Mouse (Mus musculus) lung, adult 2 months (tissue): ENCODE data around the gene Akp3.

Source experiments
- CTCF ChIP-seq: fragments of 200-500 bp; IDR thresholded peaks from 2 replicates; pipeline ENCODE4 v1.5.1; 2011; ENCODE audit warnings: mild to moderate bottlenecking, low read length, control low read depth; ENCODE audit not compliant: insufficient read depth
- POLR2A ChIP-seq: fragments of 200-500 bp; IDR thresholded peaks from 2 replicates; pipeline ENCODE4 v1.6.1; 2011; ENCODE audit warnings: low read depth, mild to moderate bottlenecking, control low read depth, low read length, borderline replicate concordance; ENCODE audit errors: extremely low read depth

DNA sequence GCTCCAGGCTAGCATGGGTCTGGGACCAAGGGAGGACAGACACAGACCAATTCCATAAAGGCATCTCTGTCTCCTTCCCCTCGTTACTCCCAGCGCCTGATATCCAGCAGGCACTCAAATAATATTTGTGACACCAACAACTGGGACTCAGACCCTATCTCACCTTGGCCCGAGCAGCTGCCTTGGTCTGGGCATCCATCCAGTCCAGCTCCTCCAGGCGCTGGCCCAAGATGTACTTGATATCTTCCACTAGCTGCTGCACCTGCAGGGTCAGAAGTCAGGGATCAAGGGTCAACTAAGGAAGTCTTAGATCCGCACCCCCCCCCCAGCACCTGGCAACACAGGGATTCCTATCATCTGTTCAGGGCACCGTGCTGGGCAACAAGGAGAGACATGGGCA, 26.5 kb downstream of the Akp3 start:
- TF ChIP-seq POLR2A (no peak), CTCF (no peak)
